Mouse (Mus musculus): ENCODE data around the gene Gcn1l1. TPM values are rescaled to one million over a fixed set of nuclear protein-coding genes. Genes with fewer than 3 reads are reported as not detected.

The Gcn1l1 gene
- polyA plus RNA-seq, 1 experiment from 2014 or later, result 58.8 TPM

- Histone ChIP-seq H3K27me3 (ENCODE audit: insufficient read depth, low read length) (no peaks in the 10 kb centered on the region), H3K4me2 (peak overlapping the region; percentile 75), H3K9ac (peak overlapping the region; percentile 89), H3K4me1 (ENCODE audit: insufficient read depth) (peaks cover 8% of the 10 kb centered on the region), H3K9me3 (ENCODE audit: low read depth, low read length) (no peaks in the 10 kb centered on the region), H3K36me3 (ENCODE audit: insufficient read depth) (peaks cover 21% of the 10 kb centered on the region; the same call in 1 of the 2 replicates), H3K4me3 (ENCODE audit: low read depth, low read length) (peak overlapping the region; percentile 84), H3K27ac (ENCODE audit: low read depth) (peak overlapping the region; percentile 13; the same call in 1 of the 2 replicates)
- ATAC-seq (ENCODE audit: insufficient read depth), result 0 out of 2 replicates have a peak, but pooled peaks have one; percentile 0
- TF ChIP-seq CTCF (IDR thresholded peaks at IDR 0.05; ENCODE audit: low read depth), result no peak
- peak; percentile 13 for DNase-seq
- WGBS, result 40% methylated on average over 4 of the region's 4 CpGs
Observed at GRCm38 (mm10) chr5:115633060-115633459, 68.0 kb downstream of the Gcn1l1 start.

- Histone ChIP-seq H3K9me3 (ENCODE audit: low read depth, low read length) (no peaks in the 10 kb centered on the region), H3K27ac (ENCODE audit: low read depth) (no peak overlapping the region), H3K27me3 (ENCODE audit: insufficient read depth, low read length) (no peaks in the 10 kb centered on the region), H3K4me1 (ENCODE audit: insufficient read depth) (peaks cover 8% of the 10 kb centered on the region), H3K36me3 (ENCODE audit: insufficient read depth) (peaks cover 31% of the 10 kb centered on the region), H3K9ac (no peak overlapping the region), H3K4me3 (ENCODE audit: low read depth, low read length) (0 out of 2 replicates have a peak overlapping the region, but pooled peaks have one; percentile 84), H3K4me2 (no peak overlapping the region)
- DNase-seq, result no peak
- TF ChIP-seq CTCF (IDR thresholded peaks at IDR 0.05; ENCODE audit: low read depth), result no peak
- 86% methylated on average over 8 of the region's 8 CpGs for WGBS
- ATAC-seq (ENCODE audit: insufficient read depth), result no peak
Observed at GRCm38 (mm10) chr5:115634046-115634445, 69.0 kb downstream of the Gcn1l1 start.

GRCm38 (mm10) chr5:115635536-115635935, 70.5 kb downstream of the Gcn1l1 start:
- Histone ChIP-seq H3K27me3 (ENCODE audit: insufficient read depth, low read length) (no peaks in the 10 kb centered on the region), H3K9ac (no peak overlapping the region), H3K4me1 (ENCODE audit: insufficient read depth) (peaks cover 8% of the 10 kb centered on the region), H3K9me3 (ENCODE audit: low read depth, low read length) (no peaks in the 10 kb centered on the region), H3K4me2 (no peak overlapping the region), H3K4me3 (ENCODE audit: low read depth, low read length) (no peak overlapping the region), H3K36me3 (ENCODE audit: insufficient read depth) (peaks cover 46% of the 10 kb centered on the region), H3K27ac (ENCODE audit: low read depth) (no peak overlapping the region)
- no peak for ATAC-seq (ENCODE audit: insufficient read depth)
- DNase-seq, result no peak
- WGBS, result 48% methylated on average over 6 of the region's 6 CpGs
- no peak for TF ChIP-seq CTCF (IDR thresholded peaks at IDR 0.05; ENCODE audit: low read depth)

GRCm38 (mm10) chr5:115644192-115644591, 79.1 kb downstream of the Gcn1l1 start:
- no peaks in the 10 kb centered on the region for H3K27me3 ChIP-seq (ENCODE audit: insufficient read depth, low read length)
- H3K4me1 ChIP-seq (ENCODE audit: insufficient read depth), result no peaks in the 10 kb centered on the region
- H3K4me3 ChIP-seq (ENCODE audit: low read depth, low read length), result no peak overlapping the region
- no peak for DNase-seq
- H3K9me3 ChIP-seq (ENCODE audit: low read depth, low read length), result no peaks in the 10 kb centered on the region
- no peak overlapping the region for H3K9ac ChIP-seq
- no peak overlapping the region for H3K4me2 ChIP-seq
- TF ChIP-seq CTCF (IDR thresholded peaks at IDR 0.05; ENCODE audit: low read depth), result peak; percentile 33; the same call in 1 of the 2 replicates
- 75% methylated on average over 9 of the region's 9 CpGs for WGBS
- no peak overlapping the region for H3K27ac ChIP-seq (ENCODE audit: low read depth)
- H3K36me3 ChIP-seq (ENCODE audit: insufficient read depth), result peaks cover 82% of the 10 kb centered on the region
- no peak for ATAC-seq (ENCODE audit: insufficient read depth)

- Histone ChIP-seq H3K4me2 (no peak overlapping the region), H3K4me3 (ENCODE audit: low read depth, low read length) (no peak overlapping the region), H3K9me3 (ENCODE audit: low read depth, low read length) (no peaks in the 10 kb centered on the region), H3K27me3 (ENCODE audit: insufficient read depth, low read length) (no peaks in the 10 kb centered on the region), H3K9ac (no peak overlapping the region), H3K4me1 (ENCODE audit: insufficient read depth) (no peaks in the 10 kb centered on the region), H3K36me3 (ENCODE audit: insufficient read depth) (peaks cover 39% of the 10 kb centered on the region), H3K27ac (ENCODE audit: low read depth) (no peak overlapping the region)
- no peak for TF ChIP-seq CTCF (IDR thresholded peaks at IDR 0.05; ENCODE audit: low read depth)
- no peak for DNase-seq
- ATAC-seq (ENCODE audit: insufficient read depth), result no peak
- WGBS, result 66% methylated on average over 3 of the region's 3 CpGs
Observed at GRCm38 (mm10) chr5:115648876-115649275, 83.8 kb downstream of the Gcn1l1 start.

- Histone ChIP-seq H3K27ac (ENCODE audit: low read depth) (no peak overlapping the region), H3K9me3 (ENCODE audit: low read depth, low read length) (no peaks in the 10 kb centered on the region), H3K9ac (no peak overlapping the region), H3K4me2 (no peak overlapping the region), H3K27me3 (ENCODE audit: insufficient read depth, low read length) (no peaks in the 10 kb centered on the region), H3K36me3 (ENCODE audit: insufficient read depth) (peaks cover 31% of the 10 kb centered on the region), H3K4me1 (ENCODE audit: insufficient read depth) (no peaks in the 10 kb centered on the region), H3K4me3 (ENCODE audit: low read depth, low read length) (no peak overlapping the region)
- no peak for DNase-seq
- WGBS, result 80% methylated on average over 8 of the region's 8 CpGs
- no peak for TF ChIP-seq CTCF (IDR thresholded peaks at IDR 0.05; ENCODE audit: low read depth)
- no peak for ATAC-seq (ENCODE audit: insufficient read depth)
Observed at GRCm38 (mm10) chr5:115649699-115650098, 84.6 kb downstream of the Gcn1l1 start.

GRCm38 (mm10) chr5:115650885-115651284, 85.8 kb downstream of the Gcn1l1 start:
- no peak for ATAC-seq (ENCODE audit: insufficient read depth)
- Histone ChIP-seq H3K9me3 (ENCODE audit: low read depth, low read length) (no peaks in the 10 kb centered on the region), H3K27me3 (ENCODE audit: insufficient read depth, low read length) (no peaks in the 10 kb centered on the region), H3K4me3 (ENCODE audit: low read depth, low read length) (no peak overlapping the region), H3K9ac (no peak overlapping the region), H3K36me3 (ENCODE audit: insufficient read depth) (peaks cover 19% of the 10 kb centered on the region), H3K4me1 (ENCODE audit: insufficient read depth) (no peaks in the 10 kb centered on the region), H3K27ac (ENCODE audit: low read depth) (no peak overlapping the region), H3K4me2 (no peak overlapping the region)
- no peak for TF ChIP-seq CTCF (IDR thresholded peaks at IDR 0.05; ENCODE audit: low read depth)
- no peak for DNase-seq
- 89% methylated on average over 10 of the region's 10 CpGs for WGBS

Data from lung, embryonic 14.5 days (tissue).